Mouse (Mus musculus): ENCODE data around the gene Prr19. TPM values are rescaled to one million over a fixed set of nuclear protein-coding genes. Genes with fewer than 3 reads are reported as not detected.
"Not testable (repeated sequence)": the region's sequence is repeated elsewhere in the genome, so short reads cannot be mapped to it uniquely, and the experiment has no call there.

Gene Prr19
- polyA plus RNA-seq, 1 experiment from 2014 or later = 3.5 TPM

DNA sequence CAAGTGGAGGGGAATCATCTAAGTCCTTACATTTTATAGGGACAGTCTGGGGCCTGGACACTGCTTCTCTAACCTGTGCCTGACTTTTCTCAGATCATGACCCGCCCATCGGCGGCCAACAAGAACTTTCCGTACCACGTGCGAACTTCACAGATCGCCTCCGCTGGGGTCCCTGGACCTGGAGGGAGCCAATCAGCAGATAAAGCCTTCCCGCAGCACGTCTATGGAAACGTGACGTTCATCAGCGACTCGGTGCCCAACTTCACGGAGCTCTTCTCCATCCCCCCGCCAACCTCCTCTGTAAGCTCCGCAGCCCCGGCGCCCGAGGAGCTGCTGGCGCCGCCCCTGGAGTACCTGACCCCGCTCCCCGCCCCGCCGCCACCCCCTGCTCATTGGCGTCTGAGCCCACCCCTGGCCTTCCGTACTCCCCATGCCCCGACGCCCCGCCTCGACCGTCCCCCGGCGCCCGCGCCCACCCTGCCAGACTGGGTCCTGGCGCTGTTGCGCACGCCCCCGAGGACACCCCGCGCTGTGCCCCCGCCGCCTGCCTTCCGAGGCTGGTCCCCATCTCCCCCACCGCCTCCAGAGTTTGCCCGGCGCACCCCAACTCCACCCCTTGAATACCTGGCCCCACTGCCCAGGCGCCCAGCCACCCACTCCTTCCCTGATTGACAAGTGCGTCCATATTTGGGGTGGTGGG lies 13.5 kb downstream of the Prr19 start:
- Histone ChIP-seq H3K27ac (replicated peaks) (no peak overlapping the region), H3K4me3 (peak overlapping the region; percentile 30), H3K9ac (no peak overlapping the region), H3K36me3 (peaks cover 7% of the 10 kb centered on the region; the same call in 1 of the 2 replicates), H3K4me2 (peak overlapping the region; percentile 95), H3K27me3 (peaks cover 41% of the 10 kb centered on the region), H3K4me1 (replicated peaks) (peaks cover 40% of the 10 kb centered on the region), H3K9me3 (no peaks in the 10 kb centered on the region)
- ATAC-seq (ENCODE audit: low FRiP score, low read depth) = no peak
- 6% methylated on average over 48 of the region's 51 CpGs for WGBS

DNA sequence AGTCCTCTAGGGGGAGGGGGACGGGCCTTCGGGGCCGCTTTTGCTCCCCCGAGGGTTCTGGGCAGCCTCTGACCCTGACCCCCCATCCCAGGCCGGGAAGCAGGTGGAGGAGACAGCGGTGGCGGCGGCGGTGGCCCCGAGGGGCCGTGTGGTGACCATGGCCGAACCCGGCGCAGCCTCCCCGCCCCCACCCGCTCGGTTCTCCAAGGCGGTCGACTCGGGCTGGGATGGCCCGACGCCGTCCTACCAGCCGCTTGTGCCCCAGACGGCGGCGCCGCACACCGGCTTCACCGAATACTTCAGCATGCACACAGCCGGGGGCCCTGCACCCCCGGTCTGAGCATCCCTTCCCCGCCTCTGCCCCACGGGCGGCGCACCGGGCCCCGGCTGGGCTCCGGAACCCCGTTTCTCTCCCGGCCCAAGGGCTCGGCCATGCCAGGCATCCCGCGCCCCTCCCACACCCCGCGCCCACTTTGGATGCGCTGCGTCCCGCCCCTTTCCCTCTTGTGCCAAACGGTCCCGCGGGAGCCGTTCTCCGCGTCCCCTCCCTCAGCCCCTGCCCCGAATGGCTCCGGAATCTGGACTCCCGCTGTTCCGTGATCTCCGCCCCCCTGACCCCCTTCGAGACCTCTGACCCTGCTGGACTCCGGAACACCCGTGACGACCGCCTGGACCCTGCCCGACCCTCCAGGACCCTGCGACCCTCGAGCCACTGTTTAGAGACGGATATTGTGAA lies 14.3 kb downstream of the Prr19 start:
- 0 out of 2 replicates have a peak overlapping the region, but pooled peaks have one; percentile 15 for H3K9ac ChIP-seq
- H3K9me3 ChIP-seq = no peaks in the 10 kb centered on the region
- no peak for ATAC-seq (ENCODE audit: low FRiP score, low read depth)
- peak overlapping the region; percentile 95 for H3K4me2 ChIP-seq
- peaks cover 40% of the 10 kb centered on the region for H3K4me1 ChIP-seq (replicated peaks)
- 2% methylated on average over 51 of the region's 69 CpGs for WGBS
- peaks cover 41% of the 10 kb centered on the region for H3K27me3 ChIP-seq
- peaks cover 7% of the 10 kb centered on the region; the same call in 1 of the 2 replicates for H3K36me3 ChIP-seq
- H3K4me3 ChIP-seq = peak overlapping the region; percentile 30
- peak overlapping the region; percentile 86 for H3K27ac ChIP-seq (replicated peaks)

DNA sequence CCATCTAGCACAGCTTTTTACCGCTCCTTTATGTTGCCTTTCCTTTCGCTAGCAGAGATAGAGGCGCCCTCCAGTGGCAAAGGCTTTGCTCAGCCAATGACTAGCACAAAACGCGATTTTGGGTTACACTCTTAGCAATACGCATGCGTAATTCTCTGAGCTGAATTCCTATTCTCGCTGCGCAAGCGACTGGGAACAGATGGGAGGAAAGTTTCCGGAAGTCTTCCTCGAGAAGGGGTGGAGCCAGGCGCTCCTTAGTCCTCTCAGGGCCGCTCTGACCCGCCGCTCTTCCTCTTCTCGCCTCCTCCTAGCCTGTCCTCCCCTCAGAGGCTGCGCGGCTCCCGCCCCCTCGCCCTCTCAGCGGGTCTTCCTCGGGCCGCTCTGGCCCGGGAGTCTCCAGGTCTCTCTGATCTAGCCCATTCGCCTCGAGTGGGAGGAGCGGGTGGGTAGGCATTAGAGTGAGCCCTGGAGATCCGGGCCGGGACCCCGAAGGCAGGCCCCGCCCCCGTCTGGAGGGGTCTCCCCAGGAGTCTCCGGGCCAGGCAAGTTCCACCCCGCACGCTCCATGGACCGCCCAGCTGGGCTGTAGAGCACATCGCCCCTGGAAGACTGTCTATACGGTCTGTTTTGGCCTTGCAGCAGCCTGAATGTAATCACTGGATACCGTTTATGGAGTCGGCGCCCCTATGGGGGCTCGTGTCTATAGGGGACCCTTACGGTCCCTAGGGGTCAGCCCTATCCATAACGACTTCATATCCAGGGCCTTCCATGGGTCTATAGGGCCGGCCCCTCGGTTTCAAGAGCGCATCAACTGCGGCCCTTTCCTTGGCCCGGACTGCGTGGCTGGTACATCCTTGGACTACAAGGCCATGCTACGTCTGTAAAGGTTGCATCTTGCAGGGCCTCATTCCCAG lies 15.6 kb downstream of the Prr19 start, which contains the start of gene Megf8:
TSS of gene Megf8 (plus strand) at position 633 of the 914 bp plus-strand sequence.
- peaks cover 31% of the 10 kb centered on the region for H3K27me3 ChIP-seq
- H3K4me3 ChIP-seq = peak within 1 kb of the TSS; percentile 72
- H3K9ac ChIP-seq = peak within 1 kb of the TSS; percentile 78
- WGBS = under 1% methylated on average over 52 of the region's 52 CpGs
- peaks cover 47% of the 10 kb centered on the region for H3K4me1 ChIP-seq (replicated peaks)
- ATAC-seq (ENCODE audit: low FRiP score, low read depth) = peak; percentile 99
- H3K27ac ChIP-seq (replicated peaks) = peak within 1 kb of the TSS; percentile 86
- H3K36me3 ChIP-seq = 0 out of 2 replicates have a peak, but pooled peaks cover 2% of the 10 kb centered on the region
- peak within 1 kb of the TSS; percentile 95 for H3K4me2 ChIP-seq
- no peaks in the 10 kb centered on the region for H3K9me3 ChIP-seq

DNA sequence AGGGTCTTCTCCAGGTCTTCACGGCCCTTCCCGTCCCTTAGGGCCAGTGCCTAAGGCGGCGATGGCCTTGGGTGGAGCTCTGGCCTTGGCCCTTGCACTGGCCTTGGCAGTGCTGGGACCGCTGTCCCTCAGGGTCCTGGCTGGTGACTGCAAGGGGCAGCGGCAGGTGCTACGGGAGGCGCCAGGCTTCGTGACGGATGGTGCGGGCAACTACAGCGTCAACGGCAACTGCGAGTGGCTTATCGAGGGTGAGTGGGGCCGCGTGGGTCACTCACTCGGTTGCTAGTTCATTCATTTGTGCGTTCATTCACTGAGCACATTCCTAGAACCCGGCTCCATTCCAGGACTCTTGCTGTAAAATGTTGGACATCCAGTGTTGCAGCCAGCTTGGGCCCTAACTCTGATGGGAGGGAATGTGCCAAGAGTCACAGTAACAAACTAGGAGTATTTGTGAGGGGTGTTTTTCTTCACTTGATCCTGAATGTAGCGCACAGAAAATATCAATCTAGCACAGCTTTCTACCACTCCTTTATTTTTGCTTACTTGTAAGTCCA lies 16.3 kb downstream of the Prr19 start:
- WGBS = 14% methylated on average over 21 of the region's 21 CpGs

DNA sequence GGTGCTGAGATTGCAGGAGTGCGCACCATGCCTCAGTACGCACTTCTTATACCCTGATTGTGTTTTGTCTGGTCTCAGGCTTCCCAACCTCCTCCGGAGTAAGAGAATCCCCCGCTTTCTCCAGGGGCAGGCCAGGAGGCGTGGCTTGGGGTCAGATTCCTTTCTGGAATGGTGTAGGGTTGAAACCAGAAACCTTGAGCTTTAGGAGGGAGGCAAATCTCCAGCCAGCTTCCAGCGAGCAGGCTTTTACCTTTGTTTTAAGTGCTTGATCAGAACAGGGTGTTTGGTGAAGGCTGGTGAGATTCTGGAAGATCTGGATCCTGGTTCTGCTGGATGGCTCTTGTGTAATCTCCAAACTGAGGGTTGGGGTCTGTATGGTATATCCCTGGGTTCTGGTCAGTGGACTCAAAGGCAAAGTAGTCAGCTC lies 20.9 kb downstream of the Prr19 start:
- H3K27ac ChIP-seq (replicated peaks) = peak overlapping the region; percentile 17; the same call in 1 of the 2 replicates
- peaks cover 32% of the 10 kb centered on the region for H3K4me1 ChIP-seq (replicated peaks)
- H3K9me3 ChIP-seq = no peaks in the 10 kb centered on the region
- peak overlapping the region; percentile 16; the same call in 1 of the 2 replicates for H3K4me2 ChIP-seq
- H3K4me3 ChIP-seq = no peak overlapping the region
- 14% methylated on average over 6 of the region's 6 CpGs for WGBS
- no peaks in the 10 kb centered on the region for H3K27me3 ChIP-seq
- no peak for ATAC-seq (ENCODE audit: low FRiP score, low read depth)
- H3K9ac ChIP-seq = 0 out of 2 replicates have a peak overlapping the region, but pooled peaks have one; percentile 22
- no peaks in the 10 kb centered on the region for H3K36me3 ChIP-seq

More for the DNA sequence above, 16.3 kb downstream of the Prr19 start:
- Histone ChIP-seq H3K27ac (replicated peaks) (peak overlapping the region; percentile 86), H3K36me3 (no peaks in the 10 kb centered on the region), H3K9me3 (no peaks in the 10 kb centered on the region), H3K4me3 (peak overlapping the region; percentile 72), H3K4me2 (peak overlapping the region; percentile 95), H3K9ac (peak overlapping the region; percentile 78), H3K27me3 (peaks cover 23% of the 10 kb centered on the region), H3K4me1 (replicated peaks) (peaks cover 51% of the 10 kb centered on the region)
- no peak for ATAC-seq (ENCODE audit: low FRiP score, low read depth)

DNA sequence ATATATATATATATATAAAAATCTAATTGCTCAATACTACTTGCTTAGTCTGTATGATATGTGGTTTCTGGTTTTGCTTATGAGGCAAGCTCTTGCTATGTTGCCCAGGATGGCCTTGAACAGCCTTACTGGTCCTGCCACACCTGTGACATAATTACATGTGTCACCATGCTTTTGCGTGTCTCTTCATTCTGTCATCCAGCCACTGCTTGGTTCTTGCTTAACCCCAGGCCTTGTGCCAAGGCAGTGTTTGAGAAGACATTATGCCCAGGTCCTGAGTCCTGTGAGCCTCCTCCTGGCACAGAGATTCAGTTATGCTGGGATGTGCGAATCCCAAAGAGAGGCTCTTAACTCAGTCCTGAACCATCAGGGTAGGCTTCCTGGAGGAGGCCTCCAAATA lies 22.0 kb downstream of the Prr19 start:
- ATAC-seq (ENCODE audit: low FRiP score, low read depth) = no peak
- WGBS = 90% methylated on average over 2 of the region's 2 CpGs
- Histone ChIP-seq H3K9ac (no peak overlapping the region), H3K36me3 (0 out of 2 replicates have a peak, but pooled peaks cover 2% of the 10 kb centered on the region), H3K27ac (replicated peaks) (no peak overlapping the region), H3K27me3 (no peaks in the 10 kb centered on the region), H3K4me3 (no peak overlapping the region), H3K9me3 (no peaks in the 10 kb centered on the region), H3K4me2 (no peak overlapping the region), H3K4me1 (replicated peaks) (peaks cover 21% of the 10 kb centered on the region)

DNA sequence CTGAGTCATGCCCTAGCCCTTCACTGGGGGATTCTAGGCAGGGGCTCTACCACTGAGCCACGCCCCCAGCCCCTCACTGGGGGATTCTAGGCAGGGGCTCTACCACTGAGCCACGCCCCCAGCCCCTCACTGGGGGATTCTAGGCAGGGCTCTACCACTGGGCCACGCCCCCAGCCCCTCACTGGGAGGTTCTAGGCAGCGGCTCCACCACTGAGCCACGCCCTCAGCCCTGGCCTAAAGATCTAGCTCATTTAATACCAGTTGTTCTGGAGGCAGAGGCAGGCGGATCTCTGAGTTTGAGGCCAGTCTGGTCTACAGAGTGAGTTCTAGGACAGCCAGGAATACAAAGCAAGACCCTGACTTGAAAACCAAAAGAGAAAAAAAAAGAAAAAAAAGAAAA lies 24.2 kb downstream of the Prr19 start:
- not testable (repeated sequence) for H3K9ac ChIP-seq; ATAC-seq (ENCODE audit: low FRiP score, low read depth); H3K27me3 ChIP-seq; H3K27ac ChIP-seq (replicated peaks); H3K4me2 ChIP-seq; H3K4me3 ChIP-seq; H3K9me3 ChIP-seq
- Histone ChIP-seq H3K36me3 (peaks cover 15% of the 10 kb centered on the region; the same call in 1 of the 2 replicates), H3K4me1 (replicated peaks) (peaks cover 12% of the 10 kb centered on the region)
- 92% methylated on average over 6 of the region's 6 CpGs for WGBS

DNA sequence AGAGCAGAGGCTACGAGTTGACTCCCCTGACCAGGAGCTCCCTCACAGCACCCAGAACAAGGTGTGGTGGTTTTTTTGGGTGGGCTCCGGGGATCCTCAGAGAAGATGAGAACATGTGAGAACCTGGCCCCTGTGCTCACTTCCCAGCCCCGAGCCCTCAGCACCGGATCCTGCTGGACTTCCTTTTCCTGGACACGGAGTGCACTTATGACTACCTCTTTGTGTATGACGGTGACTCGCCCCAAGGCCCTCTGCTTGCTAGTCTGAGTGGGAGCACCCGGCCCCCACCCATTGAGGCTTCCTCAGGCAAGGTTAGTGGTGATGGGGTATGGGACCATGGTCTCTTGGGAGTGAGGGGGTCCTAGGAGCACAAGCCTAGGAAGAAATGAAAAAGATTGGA lies 25.0 kb downstream of the Prr19 start:
- no peak for ATAC-seq (ENCODE audit: low FRiP score, low read depth)
- 95% methylated on average over 8 of the region's 8 CpGs for whole genome bisulfite sequencing
- peaks cover 23% of the 10 kb centered on the region for H3K36me3 ChIP-seq
- no peak overlapping the region for H3K27ac ChIP-seq (replicated peaks)
- H3K4me1 ChIP-seq (replicated peaks) = peaks cover 10% of the 10 kb centered on the region
- no peak overlapping the region for H3K9ac ChIP-seq
- no peak overlapping the region for H3K4me2 ChIP-seq
- no peaks in the 10 kb centered on the region for H3K9me3 ChIP-seq
- no peak overlapping the region for H3K4me3 ChIP-seq
- H3K27me3 ChIP-seq = no peaks in the 10 kb centered on the region

DNA sequence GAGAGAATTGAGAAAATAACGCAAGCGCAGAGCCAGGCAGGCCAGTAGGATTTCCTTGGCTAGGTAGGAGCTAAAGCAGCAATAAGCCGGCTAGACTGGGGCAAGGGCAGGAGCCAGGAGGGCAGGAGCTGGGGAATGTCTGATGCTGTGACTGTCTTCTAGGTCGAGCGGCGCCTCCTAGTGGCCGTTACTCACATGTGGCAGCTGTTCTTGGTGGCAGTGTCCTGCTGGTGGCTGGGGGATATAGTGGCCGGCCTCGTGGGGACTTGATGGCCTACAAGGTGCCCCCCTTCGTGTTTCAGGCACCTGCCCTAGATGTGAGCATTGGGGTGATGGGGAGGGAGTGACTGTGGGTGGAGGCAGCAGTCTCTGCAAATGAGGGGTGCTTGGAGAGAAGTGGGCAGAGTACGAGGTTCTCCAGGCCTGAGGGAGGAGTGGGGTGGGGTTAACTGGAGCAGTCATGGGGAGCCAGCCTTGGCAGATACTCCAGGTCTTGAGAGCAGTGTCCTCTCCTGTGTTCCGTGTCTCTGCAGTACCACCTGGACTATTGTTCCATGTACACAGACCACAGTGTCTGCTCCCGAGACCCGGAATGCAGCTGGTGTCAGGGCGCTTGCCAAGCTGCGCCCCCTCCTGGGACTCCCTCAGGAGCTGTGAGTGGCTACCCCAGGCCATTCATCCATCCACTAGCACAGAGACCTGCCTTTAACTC lies 32.5 kb downstream of the Prr19 start:
- Histone ChIP-seq H3K4me3 (no peak overlapping the region), H3K9ac (no peak overlapping the region), H3K4me2 (no peak overlapping the region), H3K36me3 (peaks cover 57% of the 10 kb centered on the region), H3K27me3 (no peaks in the 10 kb centered on the region), H3K27ac (replicated peaks) (no peak overlapping the region), H3K9me3 (no peaks in the 10 kb centered on the region), H3K4me1 (replicated peaks) (no peaks in the 10 kb centered on the region)
- no peak for ATAC-seq (ENCODE audit: low FRiP score, low read depth)
- WGBS = 38% methylated on average over 16 of the region's 16 CpGs

DNA sequence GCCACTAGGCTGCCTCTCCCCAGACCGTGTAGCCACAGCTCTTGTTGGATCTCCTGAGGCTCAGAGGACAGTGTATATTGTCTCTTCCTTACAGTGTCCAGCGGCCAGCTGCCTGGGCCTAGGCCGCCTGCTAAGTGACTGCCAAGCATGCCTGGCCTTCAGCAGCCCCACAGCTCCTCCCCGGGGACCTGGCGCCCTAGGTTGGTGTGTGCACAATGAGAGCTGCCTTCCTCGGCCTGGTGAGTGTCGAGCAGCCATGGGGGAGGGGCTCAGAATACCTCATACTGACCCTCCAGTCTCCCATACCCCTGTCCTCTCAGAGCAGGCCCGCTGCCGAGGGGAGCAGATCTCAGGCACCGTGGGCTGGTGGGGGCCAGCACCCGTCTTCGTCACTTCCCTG lies 33.3 kb downstream of the Prr19 start:
- H3K4me2 ChIP-seq = no peak overlapping the region
- no peak overlapping the region for H3K27ac ChIP-seq (replicated peaks)
- ATAC-seq (ENCODE audit: low FRiP score, low read depth) = no peak
- H3K4me3 ChIP-seq = no peak overlapping the region
- 80% methylated on average over 12 of the region's 12 CpGs for WGBS
- H3K9me3 ChIP-seq = no peaks in the 10 kb centered on the region
- H3K9ac ChIP-seq = no peak overlapping the region
- no peaks in the 10 kb centered on the region for H3K27me3 ChIP-seq
- H3K36me3 ChIP-seq = peaks cover 58% of the 10 kb centered on the region
- no peaks in the 10 kb centered on the region for H3K4me1 ChIP-seq (replicated peaks)

DNA sequence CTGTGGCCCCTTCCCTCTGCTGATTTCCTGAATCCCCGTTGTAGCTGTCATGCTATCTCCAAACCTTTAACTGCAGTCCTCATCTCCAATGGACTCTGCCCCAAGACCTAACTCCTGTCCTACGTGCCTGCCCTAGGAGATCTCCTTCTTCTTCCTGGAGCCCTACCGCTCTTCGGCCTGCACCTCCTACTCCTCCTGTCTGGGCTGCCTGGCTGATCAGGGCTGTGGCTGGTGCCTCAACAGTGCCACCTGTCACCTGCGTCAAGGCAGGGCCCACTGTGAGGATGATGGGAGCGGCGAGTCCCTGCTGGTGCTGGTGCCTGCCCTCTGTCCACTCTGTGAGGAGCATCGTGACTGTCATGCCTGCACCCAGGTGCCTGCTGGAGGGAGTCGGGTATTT lies 38.1 kb downstream of the Prr19 start:
- Histone ChIP-seq H3K36me3 (peaks cover 64% of the 10 kb centered on the region), H3K4me2 (no peak overlapping the region), H3K27me3 (no peaks in the 10 kb centered on the region), H3K4me3 (no peak overlapping the region), H3K9ac (no peak overlapping the region), H3K27ac (replicated peaks) (no peak overlapping the region), H3K9me3 (no peaks in the 10 kb centered on the region), H3K4me1 (replicated peaks) (no peaks in the 10 kb centered on the region)
- WGBS = 91% methylated on average over 9 of the region's 9 CpGs
- ATAC-seq (ENCODE audit: low FRiP score, low read depth) = no peak

Data from hindbrain, embryonic 15.5 days (tissue).